Mouse (Mus musculus): ENCODE data around the gene Fam184a.
"Not testable (repeated sequence)": the region's sequence is repeated elsewhere in the genome, so short reads cannot be mapped to it uniquely, and the experiment has no call there.

Fam184a gene

GRCm38 (mm10) chr10:53688952-53689584 lies 61.9 kb downstream of the Fam184a start:
- no peak for DNase-seq (ENCODE audit: low spot score in 2 of 2)

- DNase-seq (ENCODE audit: low spot score in 2 of 2) = no peak
These were observed 62.4 kb downstream of the Fam184a start for GRCm38 (mm10) chr10:53688533-53688932.

- DNase-seq (ENCODE audit: low spot score in 2 of 2) = no peak
These were observed 63.0 kb downstream of the Fam184a start for GRCm38 (mm10) chr10:53687888-53688287.

GRCm38 (mm10) chr10:53685806-53686205 lies 65.1 kb downstream of the Fam184a start:
- no peak for DNase-seq (ENCODE audit: low spot score in 2 of 2)

- DNase-seq (ENCODE audit: low spot score in 2 of 2) = no peak
These were observed 67.7 kb downstream of the Fam184a start for GRCm38 (mm10) chr10:53683226-53683625.

GRCm38 (mm10) chr10:53679690-53680557 lies 71.0 kb downstream of the Fam184a start:
- no peak for DNase-seq (ENCODE audit: low spot score in 2 of 2)

GRCm38 (mm10) chr10:53661788-53662187 lies 89.1 kb downstream of the Fam184a start:
- DNase-seq (ENCODE audit: low spot score in 2 of 2) = no peak

GRCm38 (mm10) chr10:53654239-53654638 lies 96.7 kb downstream of the Fam184a start:
- not testable (repeated sequence) for DNase-seq (ENCODE audit: low spot score in 2 of 2)

GRCm38 (mm10) chr10:53650683-53651082 lies 100.2 kb downstream of the Fam184a start:
- DNase-seq (ENCODE audit: low spot score in 2 of 2) = no peak

- peak in 1 of 2 experiments; percentile 6 for DNase-seq (ENCODE audit: low spot score in 2 of 2)
These were observed 109.4 kb downstream of the Fam184a start for GRCm38 (mm10) chr10:53641507-53641906.

- no peak for DNase-seq (ENCODE audit: low spot score in 2 of 2)
These were observed 115.5 kb downstream of the Fam184a start for GRCm38 (mm10) chr10:53635246-53635971.

GRCm38 (mm10) chr10:53634160-53634559 lies 116.8 kb downstream of the Fam184a start:
- no peak for DNase-seq (ENCODE audit: low spot score in 2 of 2)

GRCm38 (mm10) chr10:53630339-53630738 lies 120.6 kb downstream of the Fam184a start, which contains the start of gene Mcm9:
Gene Mcm9, minus strand, starts transcription at chr10:53630439.
- not testable (repeated sequence) for DNase-seq (ENCODE audit: low spot score in 2 of 2)

- peak; percentile 94 to 96 for DNase-seq (ENCODE audit: low spot score in 2 of 2)
These were observed 121.0 kb downstream of the Fam184a start for GRCm38 (mm10) chr10:53629918-53630250.

GRCm38 (mm10) chr10:53629247-53629917 lies 121.5 kb downstream of the Fam184a start:
- peak; percentile 80 to 84 for DNase-seq (ENCODE audit: low spot score in 2 of 2)

- no peak for DNase-seq (ENCODE audit: low spot score in 2 of 2)
These were observed 134.9 kb downstream of the Fam184a start for GRCm38 (mm10) chr10:53615850-53616616.

- DNase-seq (ENCODE audit: low spot score in 2 of 2) = no peak
These were observed 137.0 kb downstream of the Fam184a start for GRCm38 (mm10) chr10:53613955-53614354.

GRCm38 (mm10) chr10:53612172-53612571 lies 138.8 kb downstream of the Fam184a start:
- no peak for DNase-seq (ENCODE audit: low spot score in 2 of 2)

- no peak for DNase-seq (ENCODE audit: low spot score in 2 of 2)
These were observed 142.6 kb downstream of the Fam184a start for GRCm38 (mm10) chr10:53608274-53608673.

GRCm38 (mm10) chr10:53605328-53605727 lies 145.6 kb downstream of the Fam184a start:
- DNase-seq (ENCODE audit: low spot score in 2 of 2) = no peak

GRCm38 (mm10) chr10:53598821-53599220 lies 152.1 kb downstream of the Fam184a start:
- DNase-seq (ENCODE audit: low spot score in 2 of 2) = no peak

Measured in right cerebral cortex, postnatal 36 days (tissue).